Mouse (Mus musculus) spleen, postnatal 4 days (tissue): ENCODE measurements around the gene Blvra.

Experiments used
- DNase-seq, 2 experiments: peaks; one replicate each; pipeline ENCODE4 v3.0.0; 2022; ENCODE audit warnings: low spot score in 2 of 2

Blvra gene

DNA sequence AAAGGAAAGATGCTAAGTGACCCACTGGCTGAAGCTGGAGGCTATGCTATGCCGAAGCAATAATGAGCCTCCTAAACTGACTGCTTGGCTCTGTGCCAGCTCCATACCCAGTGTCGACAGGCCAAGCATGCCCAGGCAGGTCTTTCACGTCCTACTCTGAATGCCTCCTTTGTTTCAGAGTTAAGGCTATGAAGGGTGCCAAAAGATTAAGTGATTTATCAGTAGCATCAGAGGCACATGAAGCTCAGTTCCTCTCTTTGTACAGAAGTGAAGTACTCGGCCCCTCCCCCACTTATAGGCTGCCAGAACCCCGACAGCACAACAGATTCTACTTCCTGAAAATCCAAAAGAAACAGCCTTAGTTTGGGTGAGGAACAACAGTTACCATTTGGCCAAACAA lies 66.5 kb downstream of the Blvra start:
- peak in 1 of 2 experiments; percentile 74 for DNase-seq

DNA sequence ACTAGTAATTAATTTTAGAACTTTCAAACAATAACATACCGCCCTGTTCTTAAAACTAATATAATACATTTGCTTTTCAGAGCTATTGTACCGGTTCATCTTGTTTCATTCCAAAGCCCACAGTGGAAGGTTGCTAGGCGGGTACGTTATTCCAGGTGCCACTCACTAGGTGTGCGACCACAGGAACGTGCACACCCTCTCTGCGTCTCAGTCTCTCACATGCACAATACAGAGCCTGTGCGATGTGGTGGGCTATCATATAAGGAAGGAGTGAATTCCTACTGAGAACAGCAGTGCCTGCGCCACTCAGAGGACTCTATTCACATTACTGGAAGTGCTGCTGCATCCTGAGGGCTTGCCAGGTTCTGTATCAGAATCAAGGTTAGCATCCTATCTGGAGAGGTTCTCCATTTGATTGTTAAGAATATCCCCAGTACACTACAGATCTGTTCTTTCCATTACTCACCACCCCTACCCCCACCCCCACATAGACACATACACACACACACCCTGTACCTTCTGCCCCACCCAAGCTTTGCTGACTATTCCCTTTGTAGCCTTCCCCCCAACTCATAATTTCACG lies 67.5 kb downstream of the Blvra start:
- DNase-seq, result no peak

DNA sequence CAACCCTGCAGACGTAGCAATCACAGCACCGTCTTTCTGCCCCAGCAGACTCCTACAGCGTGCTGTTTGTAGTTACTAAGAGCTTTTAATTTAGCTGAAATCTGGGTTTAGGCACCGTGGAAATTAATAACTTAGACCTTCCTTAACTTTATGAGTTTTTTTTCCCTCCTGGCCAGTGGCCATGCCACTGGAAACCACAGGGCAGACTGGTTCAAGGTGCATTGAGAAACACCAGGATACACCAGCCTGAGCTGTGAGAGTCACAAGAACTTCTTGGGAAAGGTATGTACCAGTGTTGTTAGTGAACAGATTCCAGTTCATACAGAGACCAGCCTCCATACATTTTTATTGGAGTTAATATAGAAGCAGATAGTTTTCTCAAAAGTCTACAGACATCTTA lies 68.0 kb downstream of the Blvra start:
- no peak for DNase-seq

DNA sequence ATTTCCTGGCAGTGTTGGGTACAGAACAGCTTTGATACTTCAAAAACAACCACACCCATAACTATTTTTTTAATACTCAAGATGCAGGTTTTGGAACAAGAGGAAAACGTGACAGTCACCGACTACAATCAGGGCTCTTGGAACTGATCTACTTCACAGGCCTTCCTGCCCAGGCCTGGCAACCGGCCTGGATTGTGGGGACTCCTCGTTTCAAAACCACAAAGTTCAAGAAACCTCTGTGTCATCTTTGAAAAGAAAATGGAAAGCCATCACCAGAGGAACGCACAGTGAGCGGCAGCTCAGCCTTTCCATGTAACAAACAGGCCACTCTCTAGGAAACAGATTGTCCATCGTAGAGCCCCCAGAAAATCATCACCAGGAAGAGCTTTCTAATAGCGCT lies 68.6 kb downstream of the Blvra start:
- DNase-seq, result no peak

DNA sequence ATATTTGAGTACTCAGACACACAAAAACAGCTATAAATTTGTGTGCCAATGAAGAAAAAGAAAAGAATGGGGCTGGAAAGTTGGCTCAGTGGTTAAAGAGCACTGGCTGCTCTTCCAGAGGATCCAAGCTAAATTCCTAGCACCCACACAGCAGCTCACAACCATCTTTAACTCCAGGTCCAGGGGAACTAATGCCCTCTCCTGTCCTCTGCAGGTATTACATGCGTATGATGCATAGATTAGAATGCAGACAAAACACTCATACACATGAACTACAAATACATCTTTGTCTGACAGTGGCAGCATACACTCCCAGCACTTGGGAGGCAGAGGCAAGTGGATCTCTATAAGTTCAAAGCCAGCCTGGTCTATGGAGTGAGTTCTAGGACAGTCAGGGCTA lies 69.1 kb downstream of the Blvra start:
- no peak for DNase-seq

DNA sequence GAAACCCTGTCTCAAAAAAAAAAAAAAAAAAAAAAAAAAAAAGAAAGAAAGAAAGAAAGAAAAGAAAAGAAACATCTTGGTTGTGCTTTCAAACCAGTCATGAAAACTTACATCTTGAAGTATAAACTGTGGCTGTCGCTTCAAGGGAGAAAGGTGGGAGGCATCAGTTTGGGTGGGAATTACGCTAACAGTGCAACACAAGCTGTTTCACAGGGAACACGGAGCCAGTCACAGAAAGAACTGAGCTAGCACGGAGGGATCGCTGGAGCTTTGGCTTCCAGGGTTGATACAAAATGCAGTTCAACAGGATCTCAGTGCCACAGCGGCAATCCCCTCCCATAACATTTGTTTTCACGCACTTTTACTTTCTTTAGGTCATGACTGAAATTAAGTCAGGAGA lies 69.5 kb downstream of the Blvra start:
- no peak for DNase-seq

DNA sequence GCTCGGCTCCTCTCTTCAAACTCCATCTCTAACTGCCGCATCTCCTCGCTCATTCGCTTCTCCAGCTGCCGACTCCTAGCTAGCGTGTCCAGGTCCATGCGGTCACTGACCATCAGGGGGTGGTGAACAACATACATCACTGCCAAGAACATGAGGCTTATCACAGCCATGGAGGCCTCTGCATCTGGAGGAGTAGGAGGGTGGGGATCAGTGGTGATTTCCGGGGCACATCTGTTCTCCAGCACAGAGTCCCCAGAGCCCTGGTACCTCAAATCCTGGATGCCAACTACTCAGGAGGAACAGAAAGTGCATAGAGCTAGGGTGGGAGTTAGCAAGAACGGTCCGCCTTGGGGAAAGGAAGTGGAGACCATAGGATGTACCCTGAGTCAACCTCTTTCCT lies 71.6 kb downstream of the Blvra start:
- DNase-seq, result no peak

DNA sequence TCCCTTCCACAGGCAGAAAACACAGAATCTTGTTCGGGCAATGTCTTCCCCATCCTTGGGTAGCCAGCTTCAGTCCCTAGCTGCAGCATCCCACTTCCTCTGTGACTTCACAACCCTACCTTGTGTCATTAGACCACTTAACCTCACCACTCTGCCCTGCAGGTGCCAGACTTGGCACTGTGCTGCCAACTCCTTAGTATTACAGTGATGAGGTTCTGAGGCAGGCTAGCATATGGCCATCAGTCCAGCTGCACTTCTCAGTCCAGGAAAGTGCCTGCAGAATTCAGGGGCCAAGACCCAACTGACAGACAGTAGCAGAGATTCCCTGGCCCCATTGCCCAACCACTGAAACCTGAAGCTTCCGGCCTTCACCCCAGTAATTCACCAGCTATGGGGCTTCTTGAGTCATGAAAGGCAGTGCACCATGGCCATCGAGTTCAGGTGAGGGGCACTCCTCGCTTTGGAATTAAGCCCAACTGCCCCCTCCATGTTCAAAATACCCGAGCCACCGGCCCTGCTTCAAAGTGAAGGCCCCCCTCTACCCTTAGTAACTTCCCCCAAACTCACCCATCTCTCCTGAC lies 72.2 kb downstream of the Blvra start:
- no peak for DNase-seq

DNA sequence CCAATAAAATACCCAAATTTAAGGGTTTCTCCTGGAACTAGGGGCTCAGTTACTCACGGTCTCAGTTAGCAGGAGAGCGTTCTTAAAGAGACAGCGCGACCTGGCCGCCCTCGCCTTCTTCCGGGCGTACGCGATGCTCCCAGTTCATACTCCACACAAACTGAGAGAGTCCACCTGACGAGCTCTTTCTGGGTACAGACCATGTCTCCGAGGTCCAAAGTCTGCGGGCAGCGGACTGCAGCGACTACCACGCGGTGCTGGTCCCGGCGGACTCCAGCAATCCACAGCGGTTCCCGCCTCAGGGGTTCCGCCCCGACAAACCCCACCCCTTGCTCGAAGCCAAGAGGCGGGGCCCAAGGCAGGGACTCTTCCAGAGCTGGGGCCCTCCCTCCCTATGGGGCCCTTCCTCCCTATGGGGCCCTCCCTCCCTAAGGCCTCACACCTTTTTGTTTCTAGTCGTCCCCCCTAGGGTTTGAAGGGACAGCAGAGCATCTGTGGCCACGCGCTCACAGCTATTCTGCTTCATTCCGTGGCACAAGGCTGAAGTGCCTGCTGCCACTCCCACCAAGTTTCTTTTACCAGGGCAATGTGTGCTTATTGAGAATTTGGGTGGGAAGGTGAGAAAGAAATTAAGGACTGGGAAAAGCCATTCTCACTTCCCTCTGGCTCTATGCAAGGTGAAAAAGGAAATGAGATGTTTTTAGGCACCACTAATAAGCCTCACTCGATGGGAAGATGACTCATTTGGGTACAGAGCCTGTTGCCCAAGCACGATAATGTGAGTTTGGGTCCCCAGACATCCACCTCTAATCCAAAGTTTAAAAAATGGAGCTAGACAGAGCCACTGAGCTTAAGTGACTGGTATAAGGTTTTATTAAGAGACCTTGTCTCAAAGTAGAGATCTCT lies 72.9 kb downstream of the Blvra start, which contains the start of gene Itpripl1:
Gene Itpripl1, minus strand, starts transcription at position 285 of the 906 bp plus-strand sequence.
- DNase-seq, result peak; percentile 86 to 90

DNA sequence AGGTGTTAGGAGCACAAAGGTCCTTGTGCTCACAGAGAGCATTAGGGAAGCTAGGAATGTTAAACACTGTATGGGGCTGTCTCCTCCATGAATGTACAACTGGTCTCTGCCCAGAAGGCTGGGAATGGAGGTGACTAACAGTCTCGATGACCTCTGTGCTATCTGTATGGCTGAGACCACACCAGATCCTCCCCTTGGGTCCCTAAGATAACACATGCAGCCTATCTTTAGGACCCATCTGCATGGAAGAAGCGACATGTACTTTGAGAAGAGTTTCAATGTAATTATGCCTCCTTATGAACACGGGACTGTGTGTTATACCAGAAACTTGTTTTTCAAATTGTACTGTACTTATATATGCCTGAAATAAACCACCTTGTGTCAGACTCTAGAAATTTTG lies 75.2 kb downstream of the Blvra start:
- DNase-seq, result no peak
